Mouse (Mus musculus): ENCODE data around the gene Ints3. TPM values are rescaled to one million over a fixed set of nuclear protein-coding genes. Genes with fewer than 3 reads are reported as not detected.

Ints3 gene
- total and polyA plus RNA-seq, 2 experiments = 8.9 to 12.4 TPM

GRCm38 (mm10) chr3:90373432-90374028 is 59.9 kb downstream of the Ints3 start:
- H3K4me3 ChIP-seq (ENCODE audit: insufficient read depth, low read depth, low read length) = no peak overlapping the region
- no peak overlapping the region for H3K27ac ChIP-seq (replicated peaks; ENCODE audit: insufficient read depth, low read depth, low read length)
- no peaks in the 10 kb centered on the region for H3K27me3 ChIP-seq (ENCODE audit: control insufficient read depth, insufficient read depth, low read length)
- no peaks in the 10 kb centered on the region for H3K79me2 ChIP-seq (ENCODE audit: control insufficient read depth, insufficient read depth, low read length)
- no peak overlapping the region for H3K9ac ChIP-seq (ENCODE audit: low read depth, low read length)
- DNase-seq (ENCODE audit: extremely low read depth, low read depth, low spot score) = peak; percentile 70
- TF ChIP-seq CTCF (IDR thresholded peaks at IDR 0.05; ENCODE audit: low read depth, low read length) (peak; percentile 51; the same call in 1 of the 2 replicates), POLR2A (IDR thresholded peaks at IDR 0.05; ENCODE audit: extremely low read depth, insufficient read depth, low read length) (no peak)
- H3K4me1 ChIP-seq (ENCODE audit: control insufficient read depth, insufficient read depth, low read length) = 0 out of 2 replicates have a peak, but pooled peaks cover 2% of the 10 kb centered on the region
- WGBS = 26% methylated on average over 4 of the region's 4 CpGs
- H3K36me3 ChIP-seq (ENCODE audit: control insufficient read depth, insufficient read depth, low read length) = no peaks in the 10 kb centered on the region

- no peaks in the 10 kb centered on the region for H3K79me2 ChIP-seq (ENCODE audit: control insufficient read depth, insufficient read depth, low read length)
- DNase-seq (ENCODE audit: extremely low read depth, low read depth, low spot score) = no peak
- no peak overlapping the region for H3K27ac ChIP-seq (replicated peaks; ENCODE audit: insufficient read depth, low read depth, low read length)
- no peak overlapping the region for H3K9ac ChIP-seq (ENCODE audit: low read depth, low read length)
- H3K36me3 ChIP-seq (ENCODE audit: control insufficient read depth, insufficient read depth, low read length) = no peaks in the 10 kb centered on the region
- 0 out of 2 replicates have a peak, but pooled peaks cover 2% of the 10 kb centered on the region for H3K4me1 ChIP-seq (ENCODE audit: control insufficient read depth, insufficient read depth, low read length)
- no peaks in the 10 kb centered on the region for H3K27me3 ChIP-seq (ENCODE audit: control insufficient read depth, insufficient read depth, low read length)
- H3K4me3 ChIP-seq (ENCODE audit: insufficient read depth, low read depth, low read length) = no peak overlapping the region
- WGBS = 55% methylated on average over 5 of the region's 5 CpGs
- TF ChIP-seq CTCF (IDR thresholded peaks at IDR 0.05; ENCODE audit: low read depth, low read length) (no peak), POLR2A (IDR thresholded peaks at IDR 0.05; ENCODE audit: extremely low read depth, insufficient read depth, low read length) (no peak)
These were observed 60.6 kb downstream of the Ints3 start for GRCm38 (mm10) chr3:90372817-90373216.

GRCm38 (mm10) chr3:90371857-90372256 is 61.6 kb downstream of the Ints3 start:
- Histone ChIP-seq H3K79me2 (ENCODE audit: control insufficient read depth, insufficient read depth, low read length) (no peaks in the 10 kb centered on the region), H3K27ac (replicated peaks; ENCODE audit: insufficient read depth, low read depth, low read length) (no peak overlapping the region), H3K4me1 (ENCODE audit: control insufficient read depth, insufficient read depth, low read length) (0 out of 2 replicates have a peak, but pooled peaks cover 2% of the 10 kb centered on the region), H3K36me3 (ENCODE audit: control insufficient read depth, insufficient read depth, low read length) (no peaks in the 10 kb centered on the region), H3K27me3 (ENCODE audit: control insufficient read depth, insufficient read depth, low read length) (no peaks in the 10 kb centered on the region), H3K4me3 (ENCODE audit: insufficient read depth, low read depth, low read length) (no peak overlapping the region), H3K9ac (ENCODE audit: low read depth, low read length) (no peak overlapping the region)
- no peak for TF ChIP-seq CTCF (IDR thresholded peaks at IDR 0.05; ENCODE audit: low read depth, low read length)
- no peak for TF ChIP-seq POLR2A (IDR thresholded peaks at IDR 0.05; ENCODE audit: extremely low read depth, insufficient read depth, low read length)
- WGBS = 79% methylated on average over 7 of the region's 7 CpGs
- no peak for DNase-seq (ENCODE audit: extremely low read depth, low read depth, low spot score)

- H3K4me3 ChIP-seq (ENCODE audit: insufficient read depth, low read depth, low read length) = no peak overlapping the region
- no peak overlapping the region for H3K9ac ChIP-seq (ENCODE audit: low read depth, low read length)
- no peak overlapping the region for H3K27ac ChIP-seq (replicated peaks; ENCODE audit: insufficient read depth, low read depth, low read length)
- no peak for DNase-seq (ENCODE audit: extremely low read depth, low read depth, low spot score)
- no peaks in the 10 kb centered on the region for H3K36me3 ChIP-seq (ENCODE audit: control insufficient read depth, insufficient read depth, low read length)
- H3K4me1 ChIP-seq (ENCODE audit: control insufficient read depth, insufficient read depth, low read length) = 0 out of 2 replicates have a peak, but pooled peaks cover 2% of the 10 kb centered on the region
- no peaks in the 10 kb centered on the region for H3K27me3 ChIP-seq (ENCODE audit: control insufficient read depth, insufficient read depth, low read length)
- H3K79me2 ChIP-seq (ENCODE audit: control insufficient read depth, insufficient read depth, low read length) = no peaks in the 10 kb centered on the region
- 64% methylated on average over 2 of the region's 2 CpGs for WGBS
- TF ChIP-seq POLR2A (IDR thresholded peaks at IDR 0.05; ENCODE audit: extremely low read depth, insufficient read depth, low read length) = no peak
- TF ChIP-seq CTCF (IDR thresholded peaks at IDR 0.05; ENCODE audit: low read depth, low read length) = no peak
These were observed 64.4 kb downstream of the Ints3 start for GRCm38 (mm10) chr3:90369041-90369440.

- TF ChIP-seq POLR2A (IDR thresholded peaks at IDR 0.05; ENCODE audit: extremely low read depth, insufficient read depth, low read length) (no peak), CTCF (IDR thresholded peaks at IDR 0.05; ENCODE audit: low read depth, low read length) (no peak)
- Histone ChIP-seq H3K27ac (replicated peaks; ENCODE audit: insufficient read depth, low read depth, low read length) (no peak overlapping the region), H3K4me1 (ENCODE audit: control insufficient read depth, insufficient read depth, low read length) (no peaks in the 10 kb centered on the region), H3K27me3 (ENCODE audit: control insufficient read depth, insufficient read depth, low read length) (no peaks in the 10 kb centered on the region), H3K79me2 (ENCODE audit: control insufficient read depth, insufficient read depth, low read length) (no peaks in the 10 kb centered on the region), H3K36me3 (ENCODE audit: control insufficient read depth, insufficient read depth, low read length) (no peaks in the 10 kb centered on the region), H3K4me3 (ENCODE audit: insufficient read depth, low read depth, low read length) (no peak overlapping the region), H3K9ac (ENCODE audit: low read depth, low read length) (no peak overlapping the region)
- 88% methylated on average over 5 of the region's 5 CpGs for WGBS
- DNase-seq (ENCODE audit: extremely low read depth, low read depth, low spot score) = no peak
These were observed 66.3 kb downstream of the Ints3 start for GRCm38 (mm10) chr3:90367001-90367632.

GRCm38 (mm10) chr3:90362346-90362745 is 71.1 kb downstream of the Ints3 start:
- Histone ChIP-seq H3K4me1 (ENCODE audit: control insufficient read depth, insufficient read depth, low read length) (no peaks in the 10 kb centered on the region), H3K4me3 (ENCODE audit: insufficient read depth, low read depth, low read length) (no peak overlapping the region), H3K79me2 (ENCODE audit: control insufficient read depth, insufficient read depth, low read length) (no peaks in the 10 kb centered on the region), H3K36me3 (ENCODE audit: control insufficient read depth, insufficient read depth, low read length) (peaks cover 21% of the 10 kb centered on the region), H3K27ac (replicated peaks; ENCODE audit: insufficient read depth, low read depth, low read length) (no peak overlapping the region), H3K9ac (ENCODE audit: low read depth, low read length) (no peak overlapping the region), H3K27me3 (ENCODE audit: control insufficient read depth, insufficient read depth, low read length) (no peaks in the 10 kb centered on the region)
- no peak for TF ChIP-seq POLR2A (IDR thresholded peaks at IDR 0.05; ENCODE audit: extremely low read depth, insufficient read depth, low read length)
- TF ChIP-seq CTCF (IDR thresholded peaks at IDR 0.05; ENCODE audit: low read depth, low read length) = no peak
- DNase-seq (ENCODE audit: extremely low read depth, low read depth, low spot score) = no peak
- WGBS = 91% methylated on average over 2 of the region's 2 CpGs

Measured in liver, adult 2 months (tissue).